Mouse (Mus musculus): ENCODE data around the gene Acvr1.

DNA sequence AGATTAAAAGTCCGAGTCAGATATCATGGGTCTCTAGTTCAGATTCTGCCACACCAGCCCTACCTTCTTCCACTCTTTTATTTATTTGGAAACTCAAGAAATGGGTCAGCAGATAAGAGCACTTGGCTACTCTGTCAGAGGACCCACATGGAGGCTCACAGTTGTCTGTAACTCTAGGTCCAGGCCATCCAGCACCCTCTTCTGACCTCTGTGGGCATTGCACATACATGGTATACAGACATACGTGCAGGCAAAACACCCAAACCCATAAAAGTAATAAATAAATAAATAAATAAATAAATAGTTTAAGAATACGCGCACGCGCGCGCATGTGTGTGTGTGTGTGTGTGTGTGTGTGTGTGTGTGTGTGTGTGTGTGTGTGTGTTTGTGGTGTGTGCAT lies 47.9 kb upstream of the Acvr1 start:
- TF ChIP-seq CTCF (IDR thresholded peaks at IDR 0.05; ENCODE audit: low read depth) = 0 out of 2 replicates have a peak, but pooled peaks have one; percentile 22
- TF ChIP-seq EP300 (IDR thresholded peaks at IDR 0.05; ENCODE audit: low read depth) = no peak

All from liver, postnatal 0 days (tissue).